13 mouse cellular contexts compared by ENCODE assay signal in the genomic region with DNA sequence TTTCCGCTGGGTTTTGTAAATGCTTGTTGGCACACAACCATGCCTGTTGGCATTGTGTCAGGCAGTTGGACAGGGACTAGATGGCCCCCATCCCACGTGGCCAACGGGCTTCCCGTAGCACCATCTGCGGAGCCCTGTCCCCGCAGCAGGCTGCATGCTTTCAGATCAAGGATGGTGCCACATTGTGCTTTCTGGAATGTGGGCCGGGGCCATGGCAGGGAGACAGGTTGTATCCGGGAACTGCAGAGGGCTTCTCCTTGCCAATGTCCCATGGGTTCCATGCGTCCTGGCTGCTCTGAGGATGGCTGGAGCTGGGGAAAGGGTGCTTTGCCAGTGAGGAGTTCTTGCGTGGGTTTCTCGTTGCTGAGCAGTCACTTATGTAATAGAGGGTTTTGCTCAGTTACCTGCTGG. TPM values are rescaled to one million over a fixed set of nuclear protein-coding genes. Genes with fewer than 3 reads are reported as not detected.
DNase-seq lines count a peak whose midpoint lies in the region; ATAC-seq lines count a peak whose summit lies in the region.
"Had no signal": no experiment of that assay in that cellular context is flagged by ENCODE, and none has a peak within 500 bp of the region (broad histone marks: within the 10 kb centered on the region; RNA-seq: fewer than 3 reads in every experiment).

No protein-coding gene starts in this region.

- H3K9me3 ChIP-seq in hindbrain, embryonic 13.5 days, result no peaks in the 10 kb centered on the region
- H3K9me3 ChIP-seq in hindbrain, embryonic 11.5 days (ENCODE audit: control insufficient read depth, low read length), result no peaks in the 10 kb centered on the region
- H3K9me3 ChIP-seq in liver, embryonic 12.5 days (replicated peaks), result no peaks in the 10 kb centered on the region
- no peaks in the 10 kb centered on the region for H3K9me3 ChIP-seq in liver, embryonic 11.5 days (ENCODE audit: control insufficient read depth, low read length)
- no peaks in the 10 kb centered on the region for H3K9me3 ChIP-seq in heart, embryonic 15.5 days (replicated peaks)
- H3K9me3 ChIP-seq in intestine, embryonic 16.5 days (ENCODE audit: control insufficient read depth, low read length), result no peaks in the 10 kb centered on the region
- H3K9me3 ChIP-seq: embryonic facial prominence, embryonic 15.5 days; intestine, embryonic 15.5 days had no signal

- peaks cover 91% of the 10 kb centered on the region for H3K4me1 ChIP-seq in hindbrain, embryonic 13.5 days (replicated peaks)
- H3K4me1 ChIP-seq in hindbrain, embryonic 11.5 days (replicated peaks; ENCODE audit: control insufficient read depth, insufficient read depth, low read length), result peaks cover 15% of the 10 kb centered on the region
- peaks cover 93% of the 10 kb centered on the region for H3K4me1 ChIP-seq in liver, embryonic 12.5 days
- peaks cover 49% of the 10 kb centered on the region for H3K4me1 ChIP-seq in liver, embryonic 11.5 days (replicated peaks; ENCODE audit: control insufficient read depth, insufficient read depth, low read length)
- peaks cover 99% of the 10 kb centered on the region for H3K4me1 ChIP-seq in heart, embryonic 15.5 days (replicated peaks)
- peaks cover 73% of the 10 kb centered on the region for H3K4me1 ChIP-seq in intestine, embryonic 16.5 days (ENCODE audit: control insufficient read depth, insufficient read depth, low read length)

- H3K36me3 ChIP-seq in hindbrain, embryonic 13.5 days, result no peaks in the 10 kb centered on the region
- no peaks in the 10 kb centered on the region for H3K36me3 ChIP-seq in hindbrain, embryonic 11.5 days (ENCODE audit: control insufficient read depth, insufficient read depth, low read length)
- peaks cover 5% of the 10 kb centered on the region; the same call in 1 of the 2 replicates for H3K36me3 ChIP-seq in liver, embryonic 12.5 days
- no peaks in the 10 kb centered on the region for H3K36me3 ChIP-seq in liver, embryonic 11.5 days (ENCODE audit: control insufficient read depth, insufficient read depth, low read length)
- no peaks in the 10 kb centered on the region for H3K36me3 ChIP-seq in heart, embryonic 15.5 days
- no peaks in the 10 kb centered on the region for H3K36me3 ChIP-seq in intestine, embryonic 16.5 days (ENCODE audit: control insufficient read depth, insufficient read depth, low read length)
- H3K36me3 ChIP-seq: embryonic facial prominence, embryonic 15.5 days; intestine, embryonic 15.5 days had no signal

- no peak overlapping the region for H3K9ac ChIP-seq in hindbrain, embryonic 13.5 days
- no peak overlapping the region for H3K9ac ChIP-seq in hindbrain, embryonic 11.5 days (ENCODE audit: low read depth, low read length)
- no peak overlapping the region for H3K9ac ChIP-seq in liver, embryonic 12.5 days
- no peak overlapping the region for H3K9ac ChIP-seq in liver, embryonic 11.5 days (ENCODE audit: low read depth, low read length)
- H3K9ac ChIP-seq in heart, embryonic 15.5 days, result no peak overlapping the region
- no peak overlapping the region for H3K9ac ChIP-seq in intestine, embryonic 16.5 days (ENCODE audit: low read depth, low read length)
- H3K9ac ChIP-seq: embryonic facial prominence, embryonic 15.5 days; intestine, embryonic 15.5 days had no signal

- H3K27ac ChIP-seq in hindbrain, embryonic 13.5 days, result peak overlapping the region; percentile 55; the same call in 1 of the 2 replicates
- no peak overlapping the region for H3K27ac ChIP-seq in hindbrain, embryonic 11.5 days (ENCODE audit: low read depth, low read length)
- peak overlapping the region; percentile 13; the same call in 1 of the 2 replicates for H3K27ac ChIP-seq in liver, embryonic 12.5 days
- no peak overlapping the region for H3K27ac ChIP-seq in liver, embryonic 11.5 days (ENCODE audit: low read depth, low read length)
- peak overlapping the region; percentile 85 for H3K27ac ChIP-seq in heart, embryonic 15.5 days
- H3K27ac ChIP-seq in intestine, embryonic 16.5 days (ENCODE audit: low read length), result no peak overlapping the region
- H3K27ac ChIP-seq: embryonic facial prominence, embryonic 15.5 days; intestine, embryonic 15.5 days had no signal

- H3K4me3 ChIP-seq in hindbrain, embryonic 13.5 days, result no peak overlapping the region
- no peak overlapping the region for H3K4me3 ChIP-seq in hindbrain, embryonic 11.5 days (ENCODE audit: low read depth, low read length)
- H3K4me3 ChIP-seq in liver, embryonic 12.5 days, result no peak overlapping the region
- H3K4me3 ChIP-seq in liver, embryonic 11.5 days (ENCODE audit: low read depth, low read length), result no peak overlapping the region
- H3K4me3 ChIP-seq in heart, embryonic 15.5 days, result no peak overlapping the region
- no peak overlapping the region for H3K4me3 ChIP-seq in intestine, embryonic 16.5 days (ENCODE audit: low read length)
- H3K4me3 ChIP-seq: embryonic facial prominence, embryonic 15.5 days; intestine, embryonic 15.5 days had no signal

- H3K27me3 ChIP-seq in hindbrain, embryonic 13.5 days, result no peaks in the 10 kb centered on the region
- no peaks in the 10 kb centered on the region for H3K27me3 ChIP-seq in hindbrain, embryonic 11.5 days (ENCODE audit: control insufficient read depth, insufficient read depth, low read length)
- H3K27me3 ChIP-seq in liver, embryonic 12.5 days (replicated peaks), result no peaks in the 10 kb centered on the region
- H3K27me3 ChIP-seq in liver, embryonic 11.5 days (replicated peaks; ENCODE audit: control insufficient read depth, insufficient read depth, low read length), result no peaks in the 10 kb centered on the region
- no peaks in the 10 kb centered on the region for H3K27me3 ChIP-seq in heart, embryonic 15.5 days
- no peaks in the 10 kb centered on the region for H3K27me3 ChIP-seq in intestine, embryonic 16.5 days (replicated peaks; ENCODE audit: control insufficient read depth, insufficient read depth, low read length)
- H3K27me3 ChIP-seq: embryonic facial prominence, embryonic 15.5 days; intestine, embryonic 15.5 days had no signal

- DNase-seq in hindbrain, embryonic 11.5 days (ENCODE audit: low spot score), result no peak
- DNase-seq in liver, embryonic 11.5 days (ENCODE audit: low spot score), result no peak
- DNase-seq in cerebellum, adult 9-10 months, result peak; percentile 92
- DNase-seq in thymus, postnatal 0 days (ENCODE audit: low spot score), result no peak
- DNase-seq: gastrocnemius, postnatal 14 days; thymus, postnatal 14 days had no signal

- no peak for ATAC-seq in hindbrain, embryonic 13.5 days (ENCODE audit: low FRiP score)
- ATAC-seq in hindbrain, embryonic 11.5 days (ENCODE audit: low FRiP score), result no peak
- ATAC-seq in liver, embryonic 12.5 days, result no peak
- no peak for ATAC-seq in liver, embryonic 11.5 days (replicated peaks; ENCODE audit: low FRiP score)
- no peak for ATAC-seq in heart, embryonic 15.5 days (replicated peaks; ENCODE audit: insufficient number of reproducible peaks, insufficient read depth, low FRiP score, low read depth)
- ATAC-seq in intestine, embryonic 16.5 days, result no peak
- ATAC-seq: intestine, embryonic 15.5 days; midbrain, embryonic 16.5 days had no signal

- no peak overlapping the region for H3K4me2 ChIP-seq in hindbrain, embryonic 13.5 days
- H3K4me2 ChIP-seq in hindbrain, embryonic 11.5 days (replicated peaks; ENCODE audit: low read depth, low read length), result no peak overlapping the region
- H3K4me2 ChIP-seq in liver, embryonic 12.5 days, result no peak overlapping the region
- H3K4me2 ChIP-seq in liver, embryonic 11.5 days, result no peak overlapping the region
- H3K4me2 ChIP-seq in heart, embryonic 15.5 days, result peak overlapping the region; percentile 26
- no peak overlapping the region for H3K4me2 ChIP-seq in intestine, embryonic 16.5 days (ENCODE audit: low read depth, low read length)
- H3K4me2 ChIP-seq: embryonic facial prominence, embryonic 15.5 days; intestine, embryonic 15.5 days had no signal

- 83% methylated on average over 11 of the region's 11 CpGs for WGBS in hindbrain, embryonic 13.5 days
- 87% methylated on average over 11 of the region's 11 CpGs for WGBS in hindbrain, embryonic 11.5 days
- WGBS in liver, embryonic 12.5 days (ENCODE audit: insufficient replicate concordance), result 85% methylated on average over 11 of the region's 11 CpGs
- WGBS in liver, embryonic 11.5 days, result 85% methylated on average over 11 of the region's 11 CpGs
- 58% methylated on average over 11 of the region's 11 CpGs for WGBS in heart, embryonic 15.5 days
- WGBS in intestine, embryonic 16.5 days, result 87% methylated on average over 11 of the region's 11 CpGs

RNA-seq across cellular contexts. Expression of a gene that starts 25.1 kb away (rescaled TPM):
- polyA plus RNA-seq in hindbrain, embryonic 13.5 days (2015; fragmentation: Nextera tagmentation; extraction: Ambion mirVana), result 33.9 and 36.4 TPM in 2 replicates
- polyA plus RNA-seq in hindbrain, embryonic 11.5 days (2014; fragmentation: Nextera tagmentation; extraction: Ambion mirVana), result 8.7 and 10.1 TPM in 2 replicates
- polyA plus RNA-seq in liver, embryonic 12.5 days (2016; fragmentation: Nextera tagmentation; extraction: Ambion mirVana), result 14.4 and 15.1 TPM in 2 replicates
- polyA plus RNA-seq in liver, embryonic 11.5 days (2014; fragmentation: Nextera tagmentation; extraction: Ambion mirVana), result 12.6 and 13.9 TPM in 2 replicates
- polyA plus RNA-seq in heart, embryonic 15.5 days (2015; fragmentation: Nextera tagmentation; extraction: Ambion mirVana), result 16.9 and 19.5 TPM in 2 replicates
- 14.8 TPM in 2 replicates for polyA plus RNA-seq in thymus, postnatal 0 days (2015; fragmentation: Nextera tagmentation; extraction: Ambion mirVana)
- 9.1 and 9.5 TPM in 2 replicates for polyA plus RNA-seq in intestine, embryonic 16.5 days (2015; fragmentation: Nextera tagmentation; extraction: Ambion mirVana)

RNA-seq across cellular contexts. Expression of a gene that starts 49.0 kb away (rescaled TPM):
- 1.6 and 1.8 TPM in 2 replicates for polyA plus RNA-seq in hindbrain, embryonic 13.5 days (2015; fragmentation: Nextera tagmentation; extraction: Ambion mirVana)
- 4.6 and 5.1 TPM in 2 replicates for polyA plus RNA-seq in hindbrain, embryonic 11.5 days (2014; fragmentation: Nextera tagmentation; extraction: Ambion mirVana)
- polyA plus RNA-seq in liver, embryonic 12.5 days (2016; fragmentation: Nextera tagmentation; extraction: Ambion mirVana), result 0.11 and 0.25 TPM in 2 replicates
- 0.53 and 1.4 TPM in 2 replicates for polyA plus RNA-seq in liver, embryonic 11.5 days (2014; fragmentation: Nextera tagmentation; extraction: Ambion mirVana)
- 1.1 and 2.1 TPM in 2 replicates for polyA plus RNA-seq in heart, embryonic 15.5 days (2015; fragmentation: Nextera tagmentation; extraction: Ambion mirVana)
- polyA plus RNA-seq in thymus, postnatal 0 days (2015; fragmentation: Nextera tagmentation; extraction: Ambion mirVana), result 2.9 and 3.6 TPM in 2 replicates
- polyA plus RNA-seq in intestine, embryonic 16.5 days (2015; fragmentation: Nextera tagmentation; extraction: Ambion mirVana), result 0.51 and 0.70 TPM in 2 replicates

Comparison
In these comparisons a context has a peak if more than half of its experiments do, and no peak if none do; other contexts are left out.
1. H3K27ac ChIP-seq: peak in hindbrain, embryonic 13.5 days (single experiment), liver, embryonic 12.5 days (single experiment) and heart, embryonic 15.5 days (single experiment); none in hindbrain, embryonic 11.5 days (single experiment), liver, embryonic 11.5 days (single experiment) and intestine, embryonic 16.5 days (single experiment).